Mouse (Mus musculus): ENCODE measurements around the gene Zfand3. TPM values are rescaled to one million over a fixed set of nuclear protein-coding genes. Genes with fewer than 3 reads are reported as not detected.
A peak's percentile ranks its signal among the peaks of the same experiment; 100 is the strongest.

Gene Zfand3
- polyA plus RNA-seq, 1 experiment from 2014 or later: 70.3 TPM

GRCm38 (mm10) chr17:30187154-30187553, 182.6 kb downstream of the Zfand3 start:
- Histone ChIP-seq H3K9me3 (no peaks in the 10 kb centered on the region), H3K4me1 (peaks cover 28% of the 10 kb centered on the region), H3K27me3 (no peaks in the 10 kb centered on the region), H3K9ac (no peak overlapping the region), H3K4me2 (replicated peaks) (no peak overlapping the region), H3K27ac (no peak overlapping the region), H3K36me3 (no peaks in the 10 kb centered on the region), H3K4me3 (no peak overlapping the region)
- no peak for ATAC-seq (ENCODE audit: insufficient number of reproducible peaks, insufficient read depth, low FRiP score, low TSS enrichment)
- 91% methylated on average over 6 of the region's 6 CpGs for WGBS

DNA sequence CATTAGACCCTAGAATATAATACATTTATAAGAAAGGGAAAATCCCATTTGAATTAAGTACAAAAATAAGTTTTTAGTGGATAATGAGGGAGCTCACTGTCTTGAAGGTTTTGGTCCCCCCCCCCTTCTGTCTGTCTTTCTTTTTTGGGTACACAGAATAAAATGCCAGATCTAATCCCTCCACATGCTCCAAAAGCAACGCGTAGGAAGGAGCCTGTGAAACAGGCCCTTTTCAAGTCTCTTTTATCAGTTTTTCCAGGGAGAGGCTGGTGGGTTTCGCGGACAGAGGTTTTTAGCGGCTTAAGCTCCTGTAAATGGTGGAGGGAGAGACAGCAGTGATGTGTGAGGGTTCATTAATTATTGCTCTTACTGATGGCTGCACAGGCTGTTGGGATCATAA, 183.0 kb downstream of the Zfand3 start:
- ATAC-seq (ENCODE audit: insufficient number of reproducible peaks, insufficient read depth, low FRiP score, low TSS enrichment): no peak
- H3K9me3 ChIP-seq: no peaks in the 10 kb centered on the region
- no peak overlapping the region for H3K4me2 ChIP-seq (replicated peaks)
- peaks cover 2% of the 10 kb centered on the region; the same call in 1 of the 2 replicates for H3K36me3 ChIP-seq
- H3K27ac ChIP-seq: no peak overlapping the region
- 80% methylated on average over 5 of the region's 5 CpGs for WGBS
- H3K9ac ChIP-seq: no peak overlapping the region
- peaks cover 28% of the 10 kb centered on the region for H3K4me1 ChIP-seq
- no peaks in the 10 kb centered on the region for H3K27me3 ChIP-seq
- H3K4me3 ChIP-seq: no peak overlapping the region

DNA sequence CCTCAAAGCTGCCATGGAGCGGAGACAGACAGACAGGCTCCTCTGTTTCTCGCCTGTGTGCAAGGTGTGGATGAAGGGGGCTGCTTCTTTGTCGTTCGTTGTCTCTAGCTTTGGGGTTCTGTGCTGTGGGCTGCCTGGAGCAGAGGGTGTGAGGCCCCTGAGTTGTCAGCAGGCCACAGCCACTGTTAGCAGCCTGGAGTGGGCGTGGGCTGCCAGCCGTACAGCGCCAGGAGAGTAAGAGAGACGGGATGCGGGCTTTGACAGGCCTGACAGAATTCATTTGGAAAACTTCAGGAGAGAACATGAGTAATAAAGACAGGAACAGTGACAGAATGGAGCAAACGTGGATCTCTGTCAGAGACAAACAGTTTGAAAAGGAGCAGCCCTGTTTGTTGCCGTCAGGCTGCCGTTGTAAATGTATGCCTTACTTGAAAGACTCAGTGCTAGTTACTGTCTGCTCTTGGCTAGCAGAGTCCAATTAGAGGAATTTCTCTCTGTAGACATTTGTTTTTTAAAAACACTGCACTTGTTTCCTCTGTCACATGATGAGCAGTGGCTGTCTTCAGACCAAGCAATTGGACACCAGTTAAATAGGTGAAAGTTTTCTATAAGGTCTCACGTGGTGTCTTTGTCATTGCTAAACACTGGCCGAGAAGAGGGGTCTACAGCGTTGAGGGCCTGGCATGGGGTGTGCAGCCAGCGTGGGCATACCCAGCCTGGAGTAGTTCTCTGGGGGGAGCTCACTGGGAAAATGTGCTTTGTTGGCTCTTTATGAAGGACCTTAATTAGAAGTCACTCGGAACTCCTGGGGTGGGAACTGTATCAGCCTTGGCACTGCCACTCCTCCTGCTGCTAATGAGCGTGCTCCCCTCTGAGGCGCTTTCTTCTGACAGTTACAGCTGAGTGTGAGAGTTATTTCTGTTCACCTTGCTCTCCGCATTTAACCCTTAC, 183.8 kb downstream of the Zfand3 start:
- WGBS: 42% methylated on average over 20 of the region's 20 CpGs
- Histone ChIP-seq H3K4me3 (no peak overlapping the region), H3K4me2 (replicated peaks) (no peak overlapping the region), H3K9me3 (no peaks in the 10 kb centered on the region), H3K27me3 (no peaks in the 10 kb centered on the region), H3K27ac (no peak overlapping the region), H3K4me1 (peaks cover 28% of the 10 kb centered on the region), H3K36me3 (peaks cover 5% of the 10 kb centered on the region; the same call in 1 of the 2 replicates), H3K9ac (no peak overlapping the region)
- ATAC-seq (ENCODE audit: insufficient number of reproducible peaks, insufficient read depth, low FRiP score, low TSS enrichment): no peak

- 75% methylated on average over 11 of the region's 11 CpGs for WGBS
- Histone ChIP-seq H3K4me1 (peaks cover 33% of the 10 kb centered on the region), H3K27ac (no peak overlapping the region), H3K4me3 (no peak overlapping the region), H3K36me3 (peaks cover 5% of the 10 kb centered on the region; the same call in 1 of the 2 replicates), H3K9me3 (no peaks in the 10 kb centered on the region), H3K27me3 (no peaks in the 10 kb centered on the region), H3K4me2 (replicated peaks) (no peak overlapping the region), H3K9ac (no peak overlapping the region)
- ATAC-seq (ENCODE audit: insufficient number of reproducible peaks, insufficient read depth, low FRiP score, low TSS enrichment): no peak
Observed at GRCm38 (mm10) chr17:30191097-30191640, 186.6 kb downstream of the Zfand3 start.

GRCm38 (mm10) chr17:30192416-30193005, 188.0 kb downstream of the Zfand3 start:
- ATAC-seq (ENCODE audit: insufficient number of reproducible peaks, insufficient read depth, low FRiP score, low TSS enrichment): no peak
- Histone ChIP-seq H3K9ac (no peak overlapping the region), H3K4me2 (replicated peaks) (no peak overlapping the region), H3K9me3 (no peaks in the 10 kb centered on the region), H3K36me3 (peaks cover 5% of the 10 kb centered on the region; the same call in 1 of the 2 replicates), H3K27me3 (no peaks in the 10 kb centered on the region), H3K4me1 (peaks cover 42% of the 10 kb centered on the region), H3K4me3 (no peak overlapping the region), H3K27ac (no peak overlapping the region)
- WGBS: 89% methylated on average over 26 of the region's 26 CpGs

DNA sequence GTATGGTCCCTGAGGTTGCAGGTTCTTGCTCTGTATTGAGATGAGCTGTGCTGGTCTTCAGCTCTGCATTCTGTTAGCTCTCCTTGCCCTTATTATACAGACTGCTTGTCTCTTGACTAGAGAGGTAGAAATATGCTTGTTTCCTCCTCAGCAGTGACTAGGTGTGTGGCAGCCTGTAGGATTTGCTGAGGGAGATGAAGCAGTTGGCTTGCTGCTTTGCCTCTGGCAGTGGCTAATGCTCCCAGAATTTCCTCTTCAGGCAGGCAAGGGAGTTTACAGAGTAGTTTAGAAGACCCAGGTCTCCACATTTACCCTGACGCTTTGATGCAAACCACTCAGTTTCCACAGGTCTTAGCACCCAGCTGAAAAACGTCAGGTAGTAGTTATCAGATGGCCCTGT, 189.1 kb downstream of the Zfand3 start:
- no peak for ATAC-seq (ENCODE audit: insufficient number of reproducible peaks, insufficient read depth, low FRiP score, low TSS enrichment)
- Histone ChIP-seq H3K27ac (no peak overlapping the region), H3K9me3 (no peaks in the 10 kb centered on the region), H3K27me3 (no peaks in the 10 kb centered on the region), H3K4me3 (no peak overlapping the region), H3K4me2 (replicated peaks) (no peak overlapping the region), H3K9ac (no peak overlapping the region), H3K4me1 (peaks cover 40% of the 10 kb centered on the region), H3K36me3 (peaks cover 5% of the 10 kb centered on the region; the same call in 1 of the 2 replicates)
- 57% methylated on average over 2 of the region's 2 CpGs for WGBS

- Histone ChIP-seq H3K9me3 (no peaks in the 10 kb centered on the region), H3K4me3 (no peak overlapping the region), H3K4me1 (peaks cover 42% of the 10 kb centered on the region), H3K27me3 (no peaks in the 10 kb centered on the region), H3K27ac (no peak overlapping the region), H3K4me2 (replicated peaks) (no peak overlapping the region), H3K36me3 (peaks cover 5% of the 10 kb centered on the region; the same call in 1 of the 2 replicates), H3K9ac (no peak overlapping the region)
- no peak for ATAC-seq (ENCODE audit: insufficient number of reproducible peaks, insufficient read depth, low FRiP score, low TSS enrichment)
- 68% methylated on average over 3 of the region's 3 CpGs for WGBS
Observed at GRCm38 (mm10) chr17:30194091-30194490, 189.6 kb downstream of the Zfand3 start.

DNA sequence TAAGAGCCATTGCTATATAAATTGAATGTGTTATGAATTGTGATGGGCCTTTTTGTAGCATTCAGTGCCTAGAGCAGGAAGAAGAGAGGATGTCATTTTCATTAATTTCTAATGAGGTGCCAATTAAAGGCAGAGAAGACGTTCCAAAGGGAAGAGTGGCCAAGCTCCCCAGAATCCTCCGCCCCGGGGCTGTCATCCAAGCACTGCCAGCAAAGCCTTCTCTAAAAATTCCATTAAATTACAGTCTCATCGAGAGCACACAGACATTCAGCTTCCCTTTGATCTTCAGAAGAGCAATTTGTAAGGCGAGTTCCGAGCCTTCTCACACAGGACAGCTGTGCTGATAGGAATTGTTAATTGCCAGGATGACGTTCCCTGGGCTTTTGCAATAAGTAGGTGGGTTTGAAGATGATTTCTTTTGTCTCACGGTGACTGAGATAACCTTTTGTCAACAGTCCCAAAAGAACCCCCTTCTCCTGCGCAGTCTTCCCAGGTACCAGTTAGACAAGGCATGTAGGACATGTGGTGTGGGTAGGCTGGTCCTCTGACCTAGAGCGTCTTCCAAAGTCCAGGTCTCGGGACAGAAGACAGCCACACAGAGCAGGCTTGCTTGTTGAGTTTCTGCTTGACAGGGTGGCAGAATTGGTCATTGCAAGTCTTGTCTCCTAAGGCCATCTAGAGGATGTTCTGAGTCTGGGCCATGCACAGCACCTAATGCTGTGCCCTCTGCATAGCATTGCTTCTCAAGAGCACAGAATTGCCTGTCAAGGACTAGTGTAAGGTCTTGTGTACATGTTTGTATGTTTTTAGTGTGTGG, 190.3 kb downstream of the Zfand3 start:
- Histone ChIP-seq H3K27ac (no peak overlapping the region), H3K4me1 (peaks cover 40% of the 10 kb centered on the region)

GRCm38 (mm10) chr17:30195591-30196183, 191.2 kb downstream of the Zfand3 start:
- no peaks in the 10 kb centered on the region for H3K9me3 ChIP-seq
- H3K9ac ChIP-seq: no peak overlapping the region
- H3K27ac ChIP-seq: no peak overlapping the region
- WGBS: 78% methylated on average over 15 of the region's 21 CpGs
- peaks cover 5% of the 10 kb centered on the region; the same call in 1 of the 2 replicates for H3K36me3 ChIP-seq
- H3K27me3 ChIP-seq: no peaks in the 10 kb centered on the region
- H3K4me3 ChIP-seq: no peak overlapping the region
- H3K4me2 ChIP-seq (replicated peaks): no peak overlapping the region
- ATAC-seq (ENCODE audit: insufficient number of reproducible peaks, insufficient read depth, low FRiP score, low TSS enrichment): no peak
- H3K4me1 ChIP-seq: peaks cover 46% of the 10 kb centered on the region

More for the DNA sequence above, 190.3 kb downstream of the Zfand3 start:
- ATAC-seq (ENCODE audit: insufficient number of reproducible peaks, insufficient read depth, low FRiP score, low TSS enrichment): no peak
- WGBS: 70% methylated on average over 11 of the region's 11 CpGs
- Histone ChIP-seq H3K9ac (no peak overlapping the region), H3K4me2 (replicated peaks) (no peak overlapping the region), H3K4me3 (no peak overlapping the region), H3K27me3 (no peaks in the 10 kb centered on the region), H3K9me3 (no peaks in the 10 kb centered on the region), H3K36me3 (peaks cover 5% of the 10 kb centered on the region; the same call in 1 of the 2 replicates)

GRCm38 (mm10) chr17:30196401-30197279, 192.1 kb downstream of the Zfand3 start:
- Histone ChIP-seq H3K4me2 (replicated peaks) (no peak overlapping the region), H3K27me3 (no peaks in the 10 kb centered on the region), H3K4me1 (peaks cover 45% of the 10 kb centered on the region), H3K36me3 (peaks cover 5% of the 10 kb centered on the region; the same call in 1 of the 2 replicates), H3K9me3 (no peaks in the 10 kb centered on the region), H3K9ac (no peak overlapping the region), H3K4me3 (no peak overlapping the region), H3K27ac (peak overlapping the region; percentile 37; the same call in 1 of the 2 replicates)
- 81% methylated on average over 17 of the region's 17 CpGs for WGBS
- no peak for ATAC-seq (ENCODE audit: insufficient number of reproducible peaks, insufficient read depth, low FRiP score, low TSS enrichment)
